Mouse (Mus musculus): Measurements from ENCODE around the gene Capn2.

The Capn2 gene

GRCm38 (mm10) chr1:182500224-182500623 lies 17.2 kb downstream of the Capn2 start:
- no peak for DNase-seq

- peak; percentile 58 for DNase-seq
Measured at GRCm38 (mm10) chr1:182499443-182500089, 17.8 kb downstream of the Capn2 start.

DNA sequence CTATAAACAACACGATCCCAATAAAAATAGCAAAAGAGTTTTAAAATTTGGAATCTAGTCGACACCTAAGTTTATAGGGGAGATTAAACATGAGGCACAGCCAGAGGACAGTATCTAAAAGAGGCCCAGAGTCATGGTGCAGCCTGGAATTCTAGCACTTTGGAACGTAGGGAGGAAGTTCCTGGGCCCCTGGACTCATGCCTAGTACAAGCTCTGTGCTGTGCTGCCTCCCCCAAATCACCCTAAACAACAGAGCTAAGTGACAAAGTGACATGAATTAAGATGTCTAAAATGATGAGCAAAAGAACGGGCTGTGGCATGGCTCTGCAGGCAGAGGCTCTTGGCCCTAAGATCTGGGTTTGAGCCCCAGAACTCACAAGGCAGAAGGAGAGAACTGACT lies 19.7 kb downstream of the Capn2 start:
- no peak for DNase-seq

DNA sequence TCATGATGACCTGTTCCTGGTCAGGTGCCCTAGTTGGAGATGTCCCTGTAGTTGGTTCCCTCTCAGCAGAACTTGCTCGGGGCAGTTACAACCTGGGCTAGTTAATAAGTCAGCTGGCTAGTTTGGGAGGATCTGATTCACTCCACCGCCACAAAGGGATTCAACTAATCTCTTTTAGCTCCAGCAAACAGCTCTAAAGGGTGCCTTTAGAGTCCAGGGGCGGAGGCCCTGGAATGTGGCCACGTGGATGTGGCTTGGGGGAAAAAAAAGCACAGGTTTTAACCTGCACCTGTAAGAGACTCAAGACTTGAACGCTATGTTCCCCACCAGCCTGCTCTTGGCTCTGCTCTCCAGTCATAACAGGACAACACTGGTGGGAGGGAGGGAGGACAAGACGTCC lies 20.7 kb downstream of the Capn2 start:
- DNase-seq, result peak; percentile 69

- peak; percentile 56 for DNase-seq
Measured at GRCm38 (mm10) chr1:182494285-182495145, 22.9 kb downstream of the Capn2 start.

DNA sequence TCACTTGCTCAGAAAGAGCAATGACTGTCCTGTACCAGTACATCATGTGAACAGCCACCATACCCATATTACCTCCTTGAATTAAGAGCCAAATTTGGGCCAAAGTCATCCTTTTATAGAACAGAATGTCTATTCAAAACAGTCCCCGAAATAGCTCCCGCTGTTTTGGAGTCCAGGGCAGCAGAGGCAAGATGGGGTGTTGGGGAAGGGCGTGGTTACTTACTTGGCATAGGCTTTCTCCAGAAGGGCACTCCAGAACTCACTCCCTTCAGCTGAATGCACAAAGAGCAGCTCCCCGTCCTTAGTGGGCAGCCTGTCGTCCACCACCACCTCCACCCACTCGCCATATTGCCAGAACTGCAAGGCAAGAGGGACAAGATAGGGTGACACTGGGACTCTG lies 25.6 kb downstream of the Capn2 start:
- no peak for DNase-seq

DNA sequence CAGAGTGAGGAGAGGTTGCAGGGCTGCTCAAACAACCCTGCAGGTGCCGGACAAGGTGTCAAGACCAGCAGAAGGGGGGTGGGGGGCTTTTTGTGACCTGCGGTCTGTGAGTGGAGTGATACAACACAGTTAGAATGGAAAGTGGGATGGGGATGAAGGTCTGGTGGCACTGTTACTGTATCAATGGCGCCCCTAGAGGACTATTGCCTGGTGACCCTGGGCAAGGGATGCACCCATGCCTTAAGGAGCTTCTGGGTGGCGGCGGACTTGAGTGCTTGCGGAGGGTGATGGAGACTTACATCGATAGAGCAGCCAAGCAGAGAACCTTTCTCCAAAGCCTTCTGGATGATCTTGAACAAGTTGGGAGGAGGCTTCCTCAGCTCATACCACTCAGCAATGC lies 26.8 kb downstream of the Capn2 start:
- DNase-seq, result no peak

DNA sequence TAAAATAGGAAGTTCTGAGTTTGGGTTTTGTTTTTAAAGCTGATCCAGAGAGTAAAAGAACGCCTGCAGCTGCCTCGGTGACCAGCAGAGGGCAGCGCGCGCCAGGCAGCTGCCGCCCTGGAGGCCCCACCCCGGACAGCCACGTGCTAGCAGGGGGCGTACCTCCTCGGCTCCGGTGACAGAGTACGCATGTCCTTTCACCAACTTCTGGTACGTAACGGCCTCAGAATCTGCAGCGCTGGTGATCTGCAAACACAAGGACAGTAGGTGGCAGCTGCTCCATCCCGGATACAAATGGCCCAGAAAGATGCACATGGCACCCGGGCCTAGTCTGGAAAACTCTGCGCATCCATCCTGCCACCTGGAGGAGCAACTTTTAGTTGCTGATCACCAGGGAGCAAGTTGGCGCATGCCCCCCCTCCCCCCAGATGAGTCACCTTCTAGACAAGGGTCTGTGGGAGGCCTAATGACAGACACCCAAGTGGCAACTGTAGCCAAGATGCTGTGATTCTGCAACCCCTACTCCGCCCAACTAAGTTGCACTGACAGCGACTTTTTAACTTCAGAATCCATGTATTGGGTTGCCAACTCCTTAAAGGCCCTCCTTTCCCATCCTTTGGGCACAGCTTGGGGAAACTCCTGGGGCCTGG lies 27.5 kb downstream of the Capn2 start:
- DNase-seq, result peak; percentile 93

DNA sequence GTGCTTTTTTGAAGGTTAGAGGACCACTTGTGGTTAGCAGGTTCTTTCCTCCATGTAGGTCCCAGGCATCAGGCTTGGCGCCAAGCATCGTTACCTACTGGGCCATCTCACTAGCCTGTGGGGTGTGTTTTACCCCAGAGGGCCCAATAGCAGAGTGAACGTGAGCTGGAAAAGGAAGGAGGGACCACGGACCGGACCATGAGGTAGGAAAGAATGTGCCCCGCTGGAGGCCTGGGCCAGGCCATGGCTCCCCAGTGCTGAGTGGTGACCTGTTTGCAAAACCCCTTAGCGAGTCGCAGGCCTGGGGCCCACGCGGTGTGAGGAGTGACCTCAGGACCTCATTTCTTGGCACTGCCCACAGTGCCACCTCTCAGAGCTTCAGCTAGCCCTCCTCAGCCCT lies 28.9 kb downstream of the Capn2 start:
- peak; percentile 36 for DNase-seq

DNA sequence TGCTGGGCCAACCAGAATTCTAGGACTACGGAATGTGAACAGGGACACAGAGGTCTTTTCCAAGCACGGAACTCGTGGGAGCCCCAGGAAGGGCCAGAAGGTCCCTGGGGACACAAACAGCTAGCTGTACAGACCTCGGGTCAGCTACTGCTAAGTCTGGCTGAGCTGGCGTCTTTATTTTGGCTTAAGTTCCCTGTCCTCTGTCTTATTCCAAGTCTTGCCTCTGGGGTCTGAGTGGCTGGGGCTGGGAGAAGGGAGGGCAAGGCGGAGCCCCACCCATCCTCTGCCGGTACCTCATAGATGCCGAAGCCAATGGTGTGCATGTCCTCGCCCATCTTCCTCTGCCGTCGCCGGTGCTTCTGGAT lies 33.5 kb downstream of the Capn2 start:
- peak; percentile 44 for DNase-seq

DNA sequence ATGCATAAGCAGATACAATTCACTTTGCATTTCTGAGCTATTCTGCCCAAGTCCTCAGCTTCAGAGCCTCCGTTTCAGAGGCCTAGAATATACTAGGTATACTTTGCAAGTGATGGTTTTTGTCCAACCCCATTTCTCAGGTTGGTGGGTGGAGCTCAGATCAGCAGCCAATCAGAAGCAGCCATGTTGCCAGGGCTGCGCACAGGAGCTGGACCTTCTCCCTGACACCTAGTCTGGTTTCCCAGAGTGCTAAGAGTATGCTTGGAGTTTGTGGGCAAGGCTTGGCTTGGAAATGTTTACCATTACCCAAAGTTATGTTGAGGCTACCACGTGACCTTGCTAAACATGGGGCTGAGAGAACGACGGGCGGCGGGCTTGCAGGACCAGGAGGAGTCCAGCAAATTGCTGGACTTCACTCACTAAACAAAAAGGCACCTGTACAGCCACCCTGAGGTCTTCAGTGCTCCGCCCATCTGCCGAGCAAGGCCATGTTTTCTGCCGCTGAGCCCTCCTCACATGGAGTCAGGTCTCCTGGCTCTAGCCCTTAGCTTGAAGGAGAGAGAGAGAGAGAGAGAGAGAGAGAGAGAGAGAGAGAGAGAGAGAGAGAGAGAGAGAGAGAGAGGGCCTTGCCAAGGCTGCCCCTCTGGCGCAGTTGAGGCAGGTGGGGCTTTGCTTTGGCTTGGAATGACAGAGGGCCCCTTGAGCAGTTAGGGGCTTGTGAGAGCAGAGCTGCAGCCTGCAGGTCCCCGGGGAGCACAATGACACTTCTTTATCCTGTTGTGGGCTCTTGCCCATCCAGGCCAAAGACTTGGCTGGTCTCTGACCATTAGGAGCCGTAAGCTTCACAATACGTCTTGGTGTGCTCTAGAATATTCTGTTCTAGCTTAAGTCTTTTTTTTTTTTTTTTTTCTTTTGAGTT lies 34.2 kb downstream of the Capn2 start:
- peak; percentile 25 for DNase-seq

GRCm38 (mm10) chr1:182481646-182482295 lies 35.6 kb downstream of the Capn2 start:
- peak; percentile 74 for DNase-seq

- no peak for DNase-seq
Measured at GRCm38 (mm10) chr1:182481138-182481537, 36.3 kb downstream of the Capn2 start.

DNA sequence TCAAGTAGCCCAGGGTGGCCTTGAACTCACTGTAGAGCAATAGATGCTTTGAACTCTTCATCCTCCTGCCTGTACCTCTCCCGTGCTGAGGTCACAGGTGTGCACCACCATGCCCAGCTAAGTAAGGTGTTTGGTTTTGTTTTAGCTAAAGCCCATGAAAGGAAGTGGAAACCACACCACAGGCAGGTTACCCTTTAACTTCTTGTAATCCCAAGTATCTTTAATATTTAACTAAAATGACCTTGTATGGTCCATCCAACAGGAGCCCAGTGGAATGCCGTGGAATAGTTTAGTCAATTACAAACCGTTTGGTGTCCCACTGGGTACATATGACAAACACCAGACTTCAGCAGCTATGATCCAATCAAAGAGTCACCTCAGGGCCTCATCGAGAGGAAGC lies 38.5 kb downstream of the Capn2 start:
- peak; percentile 66 for DNase-seq

DNA sequence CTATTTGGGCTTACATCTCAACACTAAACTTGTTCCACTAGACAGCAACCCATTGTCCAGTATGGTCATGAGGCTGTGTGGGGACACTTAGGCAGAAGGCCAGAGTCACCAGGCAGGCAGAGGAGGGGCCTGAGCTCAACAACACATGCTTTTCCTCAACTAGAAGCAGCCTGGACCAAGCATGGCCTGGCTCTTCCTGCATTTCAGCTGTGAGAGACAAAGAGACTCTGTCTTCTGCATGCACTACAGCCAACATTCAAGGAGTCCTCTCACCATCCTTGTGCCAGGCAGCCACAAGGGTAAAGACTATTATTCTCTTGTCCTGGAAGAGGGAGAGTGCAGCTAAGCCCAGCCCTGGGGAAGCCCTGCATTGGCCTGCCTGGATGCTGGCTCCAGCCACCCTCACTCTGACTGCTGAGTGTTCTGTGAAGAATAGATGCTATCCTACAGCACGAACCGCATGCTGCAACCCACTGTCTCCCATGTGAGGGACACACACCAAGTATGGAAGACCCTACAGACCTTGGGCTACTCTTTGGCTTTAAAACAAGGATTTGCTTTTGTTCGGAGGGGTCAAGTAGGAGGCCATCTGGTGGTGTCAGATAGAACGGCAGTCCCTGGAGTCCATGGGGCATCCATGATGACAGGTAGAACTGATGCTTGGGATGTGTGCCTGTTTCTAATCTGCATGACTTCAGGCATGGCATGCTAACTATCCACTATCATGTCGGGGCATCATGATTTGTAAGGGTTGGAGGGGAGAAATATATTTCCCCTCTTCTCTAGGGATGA lies 42.2 kb downstream of the Capn2 start:
- DNase-seq, result no peak

DNA sequence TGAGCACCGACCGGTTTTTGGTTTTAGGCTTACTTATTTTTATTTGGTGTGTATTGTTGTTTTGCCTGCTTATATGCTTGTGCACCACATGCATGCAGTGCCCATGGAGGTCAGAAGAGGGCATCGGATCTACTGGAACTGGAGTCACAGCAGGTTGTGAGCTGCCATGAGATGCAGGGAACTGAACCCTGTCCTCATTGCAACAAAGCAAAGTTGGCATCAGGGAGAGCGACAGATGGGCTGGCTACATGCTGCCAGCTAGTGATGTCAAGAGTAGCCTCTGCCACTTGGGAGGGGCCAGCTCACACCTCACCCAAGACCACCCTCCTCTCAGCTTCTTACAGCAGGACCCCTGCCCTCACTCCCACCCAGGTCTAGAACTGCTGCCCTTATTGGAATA lies 51.4 kb downstream of the Capn2 start:
- no peak for DNase-seq

DNA sequence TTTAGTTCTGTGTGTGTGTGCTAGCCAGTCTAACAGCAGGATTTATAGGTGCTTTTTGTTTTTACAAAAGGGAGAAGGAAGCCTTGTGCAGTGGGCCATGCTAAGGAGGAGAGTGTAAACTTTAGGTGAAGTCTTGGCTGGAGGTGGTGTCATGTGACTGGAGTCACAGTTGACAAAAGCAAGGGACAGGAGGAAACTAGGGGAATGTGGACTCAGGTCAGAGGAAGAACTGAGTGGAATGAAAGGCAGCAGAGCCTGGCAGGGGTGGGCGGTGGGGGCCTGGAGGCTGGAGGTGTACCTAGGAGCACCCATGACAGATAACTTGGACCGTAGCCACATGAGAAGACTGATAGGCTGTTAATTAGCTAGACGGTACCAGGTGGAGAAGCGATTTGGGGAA lies 52.1 kb downstream of the Capn2 start:
- peak; percentile 62 for DNase-seq

DNA sequence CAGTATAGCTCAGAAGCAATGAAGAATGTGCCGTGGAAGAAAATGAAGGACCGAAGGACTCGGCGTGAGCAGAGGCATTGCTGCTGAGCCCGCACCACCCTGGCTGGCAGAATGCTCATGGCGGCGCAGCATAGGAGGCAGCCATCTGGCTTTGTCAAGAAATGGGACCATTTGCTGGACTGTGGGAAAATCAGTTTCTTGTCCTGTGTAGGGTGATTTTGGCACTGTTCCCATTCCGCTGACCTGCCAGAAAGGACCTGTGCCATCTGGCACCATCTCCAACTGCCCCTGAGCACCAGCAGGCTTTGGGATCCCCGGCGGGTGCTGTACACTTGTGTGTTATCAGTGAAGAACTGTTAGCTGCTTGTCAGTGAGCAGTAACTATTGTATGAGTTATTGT lies 55.6 kb downstream of the Capn2 start:
- peak; percentile 68 for DNase-seq

GRCm38 (mm10) chr1:182461261-182461660 lies 56.1 kb downstream of the Capn2 start:
- no peak for DNase-seq

GRCm38 (mm10) chr1:182460291-182461244 lies 56.8 kb downstream of the Capn2 start:
- no peak for DNase-seq

Measured in kidney, adult 18-20 months (tissue).